Mouse (Mus musculus): ENCODE measurements around the gene Srsf10. TPM values are rescaled to one million over a fixed set of nuclear protein-coding genes. Genes with fewer than 3 reads are reported as not detected.

Gene Srsf10
- polyA plus RNA-seq, 1 experiment from 2014 or later: 264 TPM

DNA sequence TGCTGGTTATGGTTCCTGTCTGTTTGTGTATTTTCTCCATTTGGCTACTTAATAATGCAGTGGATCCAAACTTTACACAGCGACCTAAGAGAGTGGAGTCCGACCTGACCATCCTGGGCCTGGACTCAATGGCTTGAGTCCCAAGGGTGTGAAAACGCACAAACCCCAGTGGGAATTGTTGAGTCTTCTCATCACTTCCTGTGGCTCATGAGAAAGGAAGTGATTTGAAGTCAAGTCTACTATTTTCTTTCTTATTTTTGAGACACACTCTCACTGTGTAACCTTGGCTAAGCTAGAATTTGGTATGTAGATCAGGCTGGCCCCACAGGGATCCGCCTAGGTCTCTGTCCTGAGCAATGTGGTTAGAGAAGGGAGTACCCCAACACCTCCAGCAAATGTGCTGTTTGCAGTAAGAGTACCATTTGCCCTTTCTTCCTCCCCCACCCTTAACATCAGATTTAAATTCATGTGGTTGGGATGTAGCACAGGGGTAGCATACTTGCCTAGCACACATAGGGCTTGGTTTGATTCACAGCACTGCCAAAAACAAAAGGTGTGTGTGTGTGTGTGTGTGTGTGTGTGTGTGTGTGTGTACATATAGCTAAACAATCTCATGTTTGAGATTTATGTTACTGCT lies 47.2 kb downstream of the Srsf10 start:
- no peak overlapping the region for H3K9ac ChIP-seq (ENCODE audit: low read length)
- no peaks in the 10 kb centered on the region for H3K27me3 ChIP-seq (ENCODE audit: control insufficient read depth, insufficient read depth, low read depth, low read length)
- H3K36me3 ChIP-seq (ENCODE audit: control insufficient read depth, insufficient read depth, low read length): no peaks in the 10 kb centered on the region
- H3K4me1 ChIP-seq (replicated peaks; ENCODE audit: control insufficient read depth, insufficient read depth, low read length): no peaks in the 10 kb centered on the region
- H3K4me2 ChIP-seq (ENCODE audit: low read depth, low read length): no peak overlapping the region
- ATAC-seq (ENCODE audit: low read depth): no peak
- no peak overlapping the region for H3K4me3 ChIP-seq (ENCODE audit: low read length)
- 84% methylated on average over 4 of the region's 4 CpGs for WGBS
- H3K9me3 ChIP-seq (ENCODE audit: control insufficient read depth, low read length): no peaks in the 10 kb centered on the region
- no peak overlapping the region for H3K27ac ChIP-seq (ENCODE audit: low read length)

DNA sequence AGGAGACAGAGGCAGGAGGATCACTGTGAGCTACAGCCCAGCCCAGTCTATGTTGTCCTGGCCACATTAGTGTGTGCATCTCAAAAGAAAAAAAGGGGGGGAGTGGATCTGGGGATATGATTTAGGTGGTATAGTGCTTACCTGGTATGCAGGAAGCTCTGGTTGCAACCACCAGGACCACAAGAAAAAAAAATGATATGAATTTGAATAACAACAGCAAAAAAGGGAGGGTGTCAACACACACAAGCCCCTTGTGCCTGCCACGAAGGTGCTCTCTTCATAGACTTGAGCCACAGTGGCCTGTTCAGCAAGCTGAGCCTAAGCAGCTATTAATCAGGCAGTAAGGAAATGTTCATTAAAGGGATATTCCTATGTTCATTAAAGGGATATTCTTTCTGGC lies 49.3 kb downstream of the Srsf10 start:
- H3K4me3 ChIP-seq (ENCODE audit: low read length): no peak overlapping the region
- no peak overlapping the region for H3K4me2 ChIP-seq (ENCODE audit: low read depth, low read length)
- no peaks in the 10 kb centered on the region for H3K36me3 ChIP-seq (ENCODE audit: control insufficient read depth, insufficient read depth, low read length)
- H3K27me3 ChIP-seq (ENCODE audit: control insufficient read depth, insufficient read depth, low read depth, low read length): no peaks in the 10 kb centered on the region
- H3K4me1 ChIP-seq (replicated peaks; ENCODE audit: control insufficient read depth, insufficient read depth, low read length): no peaks in the 10 kb centered on the region; the same call in 1 of the 2 replicates
- H3K27ac ChIP-seq (ENCODE audit: low read length): no peak overlapping the region
- ATAC-seq (ENCODE audit: low read depth): no peak
- H3K9me3 ChIP-seq (ENCODE audit: control insufficient read depth, low read length): no peaks in the 10 kb centered on the region
- 47% methylated on average over 1 of the region's 1 CpGs for WGBS
- no peak overlapping the region for H3K9ac ChIP-seq (ENCODE audit: low read length)

DNA sequence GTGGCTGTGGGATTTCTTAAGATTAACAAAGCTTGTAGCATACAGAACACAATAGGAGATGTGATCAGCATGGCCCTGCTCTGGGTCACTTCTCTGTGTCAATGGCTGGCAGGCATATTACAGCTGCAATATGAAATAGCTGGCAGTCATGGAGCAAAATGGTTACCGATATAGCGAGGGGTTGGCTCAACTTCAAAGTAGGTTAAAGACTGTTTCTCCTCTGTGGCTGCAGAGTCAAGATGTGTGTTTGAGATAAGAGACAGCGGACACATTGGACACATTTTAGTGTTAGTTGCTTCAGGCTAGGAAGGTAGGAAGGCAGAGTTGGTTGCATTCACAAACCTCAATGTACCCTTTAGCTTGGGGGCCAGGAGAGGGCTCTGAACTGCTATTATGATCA lies 51.1 kb downstream of the Srsf10 start:
- no peaks in the 10 kb centered on the region for H3K9me3 ChIP-seq (ENCODE audit: control insufficient read depth, low read length)
- no peaks in the 10 kb centered on the region for H3K36me3 ChIP-seq (ENCODE audit: control insufficient read depth, insufficient read depth, low read length)
- H3K4me1 ChIP-seq (replicated peaks; ENCODE audit: control insufficient read depth, insufficient read depth, low read length): no peaks in the 10 kb centered on the region; the same call in 1 of the 2 replicates
- WGBS: 36% methylated on average over 3 of the region's 3 CpGs
- H3K27me3 ChIP-seq (ENCODE audit: control insufficient read depth, insufficient read depth, low read depth, low read length): no peaks in the 10 kb centered on the region
- H3K27ac ChIP-seq (ENCODE audit: low read length): no peak overlapping the region
- ATAC-seq (ENCODE audit: low read depth): no peak
- no peak overlapping the region for H3K4me3 ChIP-seq (ENCODE audit: low read length)
- no peak overlapping the region for H3K4me2 ChIP-seq (ENCODE audit: low read depth, low read length)
- H3K9ac ChIP-seq (ENCODE audit: low read length): no peak overlapping the region

DNA sequence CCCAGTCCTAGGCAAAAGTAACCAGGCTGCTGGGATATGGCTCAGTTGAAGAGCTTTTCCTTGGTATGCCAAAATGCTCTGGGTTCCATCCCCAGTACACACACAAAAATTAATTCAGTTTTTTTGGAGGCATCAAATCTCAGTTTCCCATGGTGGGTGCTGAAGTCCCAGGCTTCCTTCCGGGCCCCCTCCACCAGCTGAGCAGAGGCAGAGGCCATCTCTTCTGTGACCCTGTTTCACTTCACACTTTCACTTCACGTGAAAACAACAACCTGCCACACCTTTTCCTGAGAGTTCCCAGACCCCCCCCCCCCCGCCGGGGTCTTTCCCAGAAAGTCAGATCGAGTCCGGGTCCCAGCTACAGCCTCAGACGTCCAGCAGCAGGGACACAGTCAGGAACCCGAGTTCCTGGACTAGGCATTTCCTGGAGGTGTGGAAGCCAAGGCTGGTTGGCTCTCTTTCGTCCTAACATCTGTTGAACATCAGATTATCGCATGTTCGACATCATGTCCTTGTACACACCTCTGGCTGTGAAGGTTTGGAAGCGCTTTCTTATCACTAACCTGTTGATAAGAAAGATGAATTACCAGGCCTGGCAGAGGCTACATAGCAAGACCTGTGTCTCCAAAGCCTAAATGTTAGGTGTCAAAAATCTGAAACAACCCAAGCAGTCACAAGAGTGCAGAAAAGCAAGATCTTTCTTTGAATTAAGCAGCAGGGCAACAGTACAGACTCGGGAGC lies 53.9 kb downstream of the Srsf10 start:
- H3K4me3 ChIP-seq (ENCODE audit: low read length): no peak overlapping the region
- no peaks in the 10 kb centered on the region for H3K36me3 ChIP-seq (ENCODE audit: control insufficient read depth, insufficient read depth, low read length)
- no peak overlapping the region for H3K9ac ChIP-seq (ENCODE audit: low read length)
- H3K27ac ChIP-seq (ENCODE audit: low read length): no peak overlapping the region
- no peaks in the 10 kb centered on the region; the same call in 1 of the 2 replicates for H3K4me1 ChIP-seq (replicated peaks; ENCODE audit: control insufficient read depth, insufficient read depth, low read length)
- H3K4me2 ChIP-seq (ENCODE audit: low read depth, low read length): 0 out of 2 replicates have a peak overlapping the region, but pooled peaks have one; percentile 10
- H3K9me3 ChIP-seq (ENCODE audit: control insufficient read depth, low read length): no peaks in the 10 kb centered on the region
- 31% methylated on average over 13 of the region's 13 CpGs for WGBS
- H3K27me3 ChIP-seq (ENCODE audit: control insufficient read depth, insufficient read depth, low read depth, low read length): no peaks in the 10 kb centered on the region
- ATAC-seq (ENCODE audit: low read depth): no peak

DNA sequence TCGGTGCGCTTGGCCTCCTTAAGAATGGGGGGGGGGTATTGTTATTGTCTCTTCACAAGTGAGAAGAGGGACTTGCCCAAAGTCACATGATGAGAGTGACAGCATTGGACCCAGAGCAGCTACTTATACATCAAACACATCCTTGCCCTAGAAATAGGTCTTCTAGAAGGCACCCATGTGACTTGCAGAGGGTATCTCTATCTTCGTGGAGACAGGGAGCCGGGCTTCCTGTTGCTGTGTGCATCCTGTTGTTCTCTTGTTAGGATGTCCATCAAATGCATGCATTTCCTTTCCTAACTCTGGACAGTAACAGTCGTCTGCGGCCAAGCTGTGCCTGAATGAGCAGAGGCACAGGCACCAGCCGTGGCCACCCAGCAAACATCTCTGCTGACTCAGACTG lies 56.0 kb downstream of the Srsf10 start:
- Histone ChIP-seq H3K9me3 (ENCODE audit: control insufficient read depth, low read length) (no peaks in the 10 kb centered on the region), H3K36me3 (ENCODE audit: control insufficient read depth, insufficient read depth, low read length) (no peaks in the 10 kb centered on the region), H3K4me1 (replicated peaks; ENCODE audit: control insufficient read depth, insufficient read depth, low read length) (no peaks in the 10 kb centered on the region; the same call in 1 of the 2 replicates), H3K4me2 (ENCODE audit: low read depth, low read length) (no peak overlapping the region), H3K27ac (ENCODE audit: low read length) (peak overlapping the region; percentile 46), H3K27me3 (ENCODE audit: control insufficient read depth, insufficient read depth, low read depth, low read length) (no peaks in the 10 kb centered on the region), H3K4me3 (ENCODE audit: low read length) (no peak overlapping the region), H3K9ac (ENCODE audit: low read length) (no peak overlapping the region)
- 59% methylated on average over 7 of the region's 7 CpGs for WGBS
- ATAC-seq (ENCODE audit: low read depth): peak; percentile 57; the same call in 1 of the 2 replicates

DNA sequence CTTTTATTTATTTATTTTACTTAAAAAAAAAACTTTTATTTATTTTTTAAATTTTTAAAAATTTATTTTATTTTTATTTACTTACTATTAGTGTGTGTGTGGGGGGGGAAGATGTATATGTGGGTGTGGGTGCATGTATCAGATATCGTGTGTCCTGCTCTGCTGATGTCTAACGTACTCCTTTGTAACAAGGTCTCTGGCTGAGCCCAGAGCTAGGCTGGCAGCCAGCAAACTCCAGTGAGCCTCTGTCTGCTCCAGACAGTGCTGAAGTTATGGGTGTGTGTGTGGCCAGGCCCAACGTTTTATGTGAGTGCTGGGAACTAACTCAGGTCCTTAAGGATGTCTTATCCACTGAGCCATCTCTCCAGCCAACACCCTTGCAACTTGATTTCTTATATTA lies 56.6 kb downstream of the Srsf10 start:
- Histone ChIP-seq H3K27me3 (ENCODE audit: control insufficient read depth, insufficient read depth, low read depth, low read length) (no peaks in the 10 kb centered on the region), H3K36me3 (ENCODE audit: control insufficient read depth, insufficient read depth, low read length) (no peaks in the 10 kb centered on the region), H3K4me1 (replicated peaks; ENCODE audit: control insufficient read depth, insufficient read depth, low read length) (no peaks in the 10 kb centered on the region; the same call in 1 of the 2 replicates), H3K27ac (ENCODE audit: low read length) (0 out of 2 replicates have a peak overlapping the region, but pooled peaks have one; percentile 46), H3K4me3 (ENCODE audit: low read length) (no peak overlapping the region), H3K9me3 (ENCODE audit: control insufficient read depth, low read length) (no peaks in the 10 kb centered on the region), H3K4me2 (ENCODE audit: low read depth, low read length) (no peak overlapping the region), H3K9ac (ENCODE audit: low read length) (no peak overlapping the region)
- ATAC-seq (ENCODE audit: low read depth): no peak
- WGBS: 50% methylated on average over 3 of the region's 3 CpGs

DNA sequence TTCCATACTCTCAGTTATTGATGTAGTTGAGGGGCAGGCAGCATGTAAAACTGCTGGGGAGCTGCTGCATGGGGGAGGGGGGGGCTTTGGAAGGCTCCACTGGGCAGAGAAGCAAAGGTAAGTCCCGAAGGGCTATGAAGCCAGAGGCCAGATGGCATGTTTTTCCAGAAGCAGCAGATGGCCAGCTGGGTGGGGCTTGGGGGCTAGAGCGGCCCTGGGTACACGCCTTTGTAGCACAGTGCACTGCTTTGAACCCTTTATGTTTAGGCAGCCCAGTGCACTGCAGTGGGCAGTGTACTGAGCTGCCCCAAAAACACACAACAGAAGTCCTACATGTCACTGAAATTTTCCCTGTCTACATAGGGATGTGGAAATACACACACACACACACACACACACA lies 57.3 kb downstream of the Srsf10 start:
- H3K27ac ChIP-seq (ENCODE audit: low read length): no peak overlapping the region
- ATAC-seq (ENCODE audit: low read depth): no peak
- H3K9me3 ChIP-seq (ENCODE audit: control insufficient read depth, low read length): no peaks in the 10 kb centered on the region
- H3K4me1 ChIP-seq (replicated peaks; ENCODE audit: control insufficient read depth, insufficient read depth, low read length): no peaks in the 10 kb centered on the region; the same call in 1 of the 2 replicates
- H3K27me3 ChIP-seq (ENCODE audit: control insufficient read depth, insufficient read depth, low read depth, low read length): no peaks in the 10 kb centered on the region
- no peak overlapping the region for H3K4me3 ChIP-seq (ENCODE audit: low read length)
- H3K36me3 ChIP-seq (ENCODE audit: control insufficient read depth, insufficient read depth, low read length): no peaks in the 10 kb centered on the region
- 68% methylated on average over 3 of the region's 3 CpGs for WGBS
- H3K4me2 ChIP-seq (ENCODE audit: low read depth, low read length): no peak overlapping the region
- H3K9ac ChIP-seq (ENCODE audit: low read length): no peak overlapping the region

DNA sequence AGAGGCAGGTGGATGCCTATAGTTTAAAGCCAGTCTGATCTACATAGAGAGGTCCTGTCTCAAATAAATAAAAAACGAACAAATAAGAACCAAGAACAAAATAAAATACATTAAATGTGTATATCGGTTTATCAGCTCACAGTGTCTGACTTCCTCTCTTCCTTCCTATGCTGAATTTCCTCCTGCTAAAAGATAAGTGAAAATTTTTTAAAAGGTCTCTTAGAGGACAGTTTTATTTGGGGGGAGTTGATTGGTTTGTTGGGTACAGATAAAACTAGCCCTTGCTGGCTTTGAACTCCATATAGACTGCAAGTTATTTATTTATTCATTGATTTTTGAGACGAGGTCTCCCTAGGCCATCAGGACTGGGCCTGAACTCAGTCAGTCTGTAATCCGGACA lies 57.9 kb downstream of the Srsf10 start:
- Histone ChIP-seq H3K27me3 (ENCODE audit: control insufficient read depth, insufficient read depth, low read depth, low read length) (no peaks in the 10 kb centered on the region), H3K9me3 (ENCODE audit: control insufficient read depth, low read length) (no peaks in the 10 kb centered on the region), H3K4me2 (ENCODE audit: low read depth, low read length) (no peak overlapping the region), H3K4me3 (ENCODE audit: low read length) (no peak overlapping the region), H3K27ac (ENCODE audit: low read length) (no peak overlapping the region), H3K36me3 (ENCODE audit: control insufficient read depth, insufficient read depth, low read length) (no peaks in the 10 kb centered on the region), H3K9ac (ENCODE audit: low read length) (no peak overlapping the region), H3K4me1 (replicated peaks; ENCODE audit: control insufficient read depth, insufficient read depth, low read length) (no peaks in the 10 kb centered on the region; the same call in 1 of the 2 replicates)
- whole genome bisulfite sequencing: 54% methylated on average over 4 of the region's 4 CpGs
- no peak for ATAC-seq (ENCODE audit: low read depth)

DNA sequence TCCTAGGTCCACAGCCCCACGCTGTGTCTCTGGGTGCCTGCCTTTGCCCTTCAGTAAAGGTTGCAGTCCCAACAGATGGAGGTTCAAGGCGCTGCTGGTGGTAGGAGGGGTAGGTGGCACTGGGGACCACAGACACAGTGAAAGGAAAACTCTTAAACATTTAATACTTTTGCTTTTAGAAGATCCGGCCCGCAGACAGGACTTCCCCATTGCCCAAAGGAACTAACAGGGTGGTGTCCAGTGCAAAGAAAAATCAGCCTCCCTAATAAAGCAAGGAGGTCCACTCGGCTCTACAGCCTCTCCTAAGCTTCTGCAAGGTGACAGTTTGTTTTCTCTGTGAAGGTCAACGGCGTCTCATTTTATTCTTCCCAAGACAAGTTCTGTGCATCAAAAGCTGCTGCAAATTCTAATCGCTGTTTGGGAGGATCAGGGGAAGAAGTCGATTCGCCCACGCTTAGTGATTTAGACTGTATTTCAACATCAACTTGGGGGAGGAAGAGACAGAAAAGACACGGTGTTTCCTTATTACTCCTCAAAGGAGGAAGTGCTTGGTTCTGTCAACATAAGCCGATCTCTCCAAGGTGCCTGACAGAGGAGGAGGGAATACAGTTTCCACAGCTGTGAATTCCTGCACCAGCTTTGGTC lies 63.2 kb downstream of the Srsf10 start:
- ATAC-seq (ENCODE audit: low read depth): no peak
- Histone ChIP-seq H3K27ac (ENCODE audit: low read length) (no peak overlapping the region), H3K36me3 (ENCODE audit: control insufficient read depth, insufficient read depth, low read length) (no peaks in the 10 kb centered on the region), H3K9ac (ENCODE audit: low read length) (no peak overlapping the region), H3K4me1 (replicated peaks; ENCODE audit: control insufficient read depth, insufficient read depth, low read length) (peaks cover 7% of the 10 kb centered on the region), H3K9me3 (ENCODE audit: control insufficient read depth, low read length) (no peaks in the 10 kb centered on the region), H3K4me3 (ENCODE audit: low read length) (no peak overlapping the region), H3K4me2 (ENCODE audit: low read depth, low read length) (no peak overlapping the region), H3K27me3 (ENCODE audit: control insufficient read depth, insufficient read depth, low read depth, low read length) (no peaks in the 10 kb centered on the region)
- 73% methylated on average over 13 of the region's 13 CpGs for WGBS
